Mouse (Mus musculus): Measurements from ENCODE around the gene Dpp7.

Gene Dpp7

GRCm38 (mm10) chr2:25365091-25365761, 9.1 kb upstream of the Dpp7 start, which contains the start of gene Uap1l1:
Gene Uap1l1, minus strand, starts transcription at chr2:25365682.
- peak; percentile 82 for DNase-seq (ENCODE audit: low spot score)

GRCm38 (mm10) chr2:25364761-25365090, 8.6 kb upstream of the Dpp7 start:
- no peak for DNase-seq (ENCODE audit: low spot score)

GRCm38 (mm10) chr2:25364313-25364712, 8.2 kb upstream of the Dpp7 start:
- no peak for DNase-seq (ENCODE audit: low spot score)

- DNase-seq (ENCODE audit: low spot score), result no peak
Observed at GRCm38 (mm10) chr2:25363478-25364178, 7.5 kb upstream of the Dpp7 start.

GRCm38 (mm10) chr2:25359848-25360247, 3.7 kb upstream of the Dpp7 start:
- no peak for DNase-seq (ENCODE audit: low spot score)

GRCm38 (mm10) chr2:25355419-25356066, 616 bp downstream of the Dpp7 start:
- DNase-seq (ENCODE audit: low spot score), result no peak

- DNase-seq (ENCODE audit: low spot score), result no peak
Observed at GRCm38 (mm10) chr2:25354211-25354610, 1.9 kb downstream of the Dpp7 start.

- DNase-seq (ENCODE audit: low spot score), result no peak
Observed at GRCm38 (mm10) chr2:25350701-25351100, 5.5 kb downstream of the Dpp7 start.

GRCm38 (mm10) chr2:25349499-25349898, 6.7 kb downstream of the Dpp7 start:
- no peak for DNase-seq (ENCODE audit: low spot score)

- no peak for DNase-seq (ENCODE audit: low spot score)
Observed at GRCm38 (mm10) chr2:25348162-25348561, 8.0 kb downstream of the Dpp7 start.

GRCm38 (mm10) chr2:25338303-25338702, 17.9 kb downstream of the Dpp7 start:
- DNase-seq (ENCODE audit: low spot score), result no peak

GRCm38 (mm10) chr2:25333569-25333968, 22.6 kb downstream of the Dpp7 start:
- no peak for DNase-seq (ENCODE audit: low spot score)

- peak; percentile 100 for DNase-seq (ENCODE audit: low spot score)
Observed at GRCm38 (mm10) chr2:25332286-25333160, 23.6 kb downstream of the Dpp7 start, which contains the start of gene Man1b1. Gene Man1b1, plus strand, starts transcription at chr2:25332338.

- DNase-seq (ENCODE audit: low spot score), result peak; percentile 5
Observed at GRCm38 (mm10) chr2:25331470-25331869, 24.7 kb downstream of the Dpp7 start.

- peak; percentile 68 for DNase-seq (ENCODE audit: low spot score)
Observed at GRCm38 (mm10) chr2:25328440-25328839, 27.7 kb downstream of the Dpp7 start.

GRCm38 (mm10) chr2:25326036-25326435, 30.1 kb downstream of the Dpp7 start:
- no peak for DNase-seq (ENCODE audit: low spot score)

GRCm38 (mm10) chr2:25320084-25320483, 36.1 kb downstream of the Dpp7 start:
- DNase-seq (ENCODE audit: low spot score), result no peak

- DNase-seq (ENCODE audit: low spot score), result peak; percentile 81
Observed at GRCm38 (mm10) chr2:25318971-25319773, 37.0 kb downstream of the Dpp7 start, which contains the start of gene Grin1. Gene Grin1, minus strand, starts transcription at chr2:25319187.

GRCm38 (mm10) chr2:25318119-25318966, 37.8 kb downstream of the Dpp7 start:
- DNase-seq (ENCODE audit: low spot score), result no peak

GRCm38 (mm10) chr2:25311491-25311891, 44.7 kb downstream of the Dpp7 start:
- DNase-seq (ENCODE audit: low spot score), result no peak
